Mouse (Mus musculus) midbrain, embryonic 16.5 days (tissue): ENCODE measurements around the gene Irf6. TPM values are rescaled to one million over a fixed set of nuclear protein-coding genes. Genes with fewer than 3 reads are reported as not detected.

Experiments used
- ATAC-seq: fragments of 200-750 bp; cut with Nextera tagmentation; 2 replicates; pipeline ENCODE4 v1.8.0; 2017; ENCODE audit warnings: moderate TSS enrichment
- H3K27ac ChIP-seq: fragments of 300-500 bp; sonication (generic); 2 replicates; pipeline ENCODE4 v1.5.1; 2014; ENCODE audit warnings: mild to moderate bottlenecking, low read length, mixed read lengths
- H3K27me3 ChIP-seq: fragments of 300-500 bp; sonication (generic); 2 replicates; pipeline ENCODE4 v1.6.1; 2014; ENCODE audit warnings: low read depth, low read length, mixed read lengths; ENCODE audit not compliant: control insufficient read depth, insufficient read depth
- H3K36me3 ChIP-seq: fragments of 300-500 bp; sonication (generic); 2 replicates; pipeline ENCODE4 v1.6.1; 2014; ENCODE audit warnings: mild to moderate bottlenecking, low read length, moderate library complexity, mixed read lengths; ENCODE audit not compliant: control insufficient read depth, insufficient read depth
- H3K4me1 ChIP-seq: fragments of 300-500 bp; sonication (generic); 2 replicates; pipeline ENCODE4 v1.6.1; 2014; ENCODE audit warnings: mild to moderate bottlenecking, low read length, mixed read lengths; ENCODE audit not compliant: control insufficient read depth, insufficient read depth
- H3K4me2 ChIP-seq: fragments of 300-500 bp; sonication (generic); 2 replicates; pipeline ENCODE4 v1.6.1; 2014; ENCODE audit warnings: mild to moderate bottlenecking, low read length, mixed read lengths
- H3K4me3 ChIP-seq: fragments of 300-500 bp; sonication (generic); 2 replicates; pipeline ENCODE4 v1.5.1; 2014; ENCODE audit warnings: low read depth, mild to moderate bottlenecking, low read length, moderate library complexity, mixed read lengths
- H3K9ac ChIP-seq: fragments of 300-500 bp; sonication (generic); 2 replicates; pipeline ENCODE4 v1.6.1; 2014; ENCODE audit warnings: low read depth, low read length, mixed read lengths
- H3K9me3 ChIP-seq: fragments of 300-500 bp; sonication (generic); replicated peaks from 2 replicates; pipeline ENCODE4 v1.6.1; 2014; ENCODE audit warnings: mild to moderate bottlenecking, low read length, mixed read lengths; ENCODE audit not compliant: control insufficient read depth, poor library complexity, severe bottlenecking
- WGBS: fragments of 180-500 bp; shearing (Covaris S2); extraction: QIAGEN DNeasy Blood & Tissue Kit; methylation state at CpG from one replicate; pipeline ENCODE4 v1.1.7; 2014; 5-methylcytosine and 5-hydroxymethylcytosine counted together
- polyA plus RNA-seq: library from polyadenylated mRNA; unstranded; fragments of >200 nt; fragmentation: Nextera tagmentation; extraction: Ambion mirVana; gene quantifications from 2 replicates; pipeline ENCODE4 v1.2.1, GENCODE M21; 2015

Irf6 gene
- polyA plus RNA-seq, 1 experiment from 2014 or later: 0.67 TPM

DNA sequence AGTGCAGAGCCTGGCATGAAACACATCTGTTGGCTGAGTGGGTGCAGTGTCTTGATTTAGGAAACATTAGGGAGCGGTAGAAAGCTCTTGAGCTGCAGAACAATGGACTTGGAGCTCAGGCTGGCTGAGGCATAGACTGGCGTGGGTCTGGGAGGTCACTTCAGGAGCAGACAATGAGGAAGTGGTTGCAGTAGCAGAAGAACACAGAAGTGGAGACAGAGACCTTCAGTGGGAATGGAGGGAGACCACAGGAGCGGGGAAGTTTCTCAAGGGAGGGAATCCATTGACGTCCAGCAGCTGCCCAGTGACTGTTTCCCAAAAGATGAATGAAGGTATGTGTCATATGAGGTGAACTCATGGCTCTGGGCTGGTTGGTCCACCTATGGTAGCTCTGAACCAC lies 7.8 kb upstream of the Irf6 start:
- Histone ChIP-seq H3K9me3 (no peaks in the 10 kb centered on the region), H3K4me1 (no peaks in the 10 kb centered on the region), H3K27me3 (no peaks in the 10 kb centered on the region; the same call in 1 of the 2 replicates), H3K36me3 (no peaks in the 10 kb centered on the region), H3K27ac (no peak overlapping the region), H3K4me2 (no peak overlapping the region), H3K9ac (no peak overlapping the region), H3K4me3 (no peak overlapping the region)
- ATAC-seq: no peak
- WGBS: 82% methylated on average over 4 of the region's 4 CpGs

DNA sequence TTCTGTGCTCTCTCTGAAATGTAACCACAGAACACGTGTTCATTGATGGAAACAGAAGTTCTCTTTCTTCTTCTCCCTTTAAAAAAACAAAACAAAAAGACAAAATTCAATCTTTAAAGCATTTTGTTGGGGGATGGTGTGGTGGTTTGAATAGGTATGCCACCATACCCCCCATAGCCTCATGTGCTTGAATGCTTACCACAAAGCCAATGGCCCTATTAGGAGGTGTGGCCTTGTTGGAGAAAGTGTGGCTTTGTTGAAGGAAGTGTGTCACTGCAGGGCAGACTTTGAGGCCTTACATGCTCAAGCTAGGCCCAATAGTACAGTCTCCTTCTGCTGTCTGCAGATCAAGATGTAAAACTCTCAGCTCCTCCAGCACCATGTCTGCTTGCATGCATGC lies 6.5 kb upstream of the Irf6 start:
- Histone ChIP-seq H3K27me3 (peaks cover 4% of the 10 kb centered on the region), H3K9me3 (no peaks in the 10 kb centered on the region), H3K36me3 (no peaks in the 10 kb centered on the region), H3K27ac (no peak overlapping the region), H3K4me3 (no peak overlapping the region), H3K4me1 (no peaks in the 10 kb centered on the region), H3K4me2 (no peak overlapping the region), H3K9ac (no peak overlapping the region)
- ATAC-seq: no peak
- 70% methylated on average over 1 of the region's 1 CpGs for WGBS

DNA sequence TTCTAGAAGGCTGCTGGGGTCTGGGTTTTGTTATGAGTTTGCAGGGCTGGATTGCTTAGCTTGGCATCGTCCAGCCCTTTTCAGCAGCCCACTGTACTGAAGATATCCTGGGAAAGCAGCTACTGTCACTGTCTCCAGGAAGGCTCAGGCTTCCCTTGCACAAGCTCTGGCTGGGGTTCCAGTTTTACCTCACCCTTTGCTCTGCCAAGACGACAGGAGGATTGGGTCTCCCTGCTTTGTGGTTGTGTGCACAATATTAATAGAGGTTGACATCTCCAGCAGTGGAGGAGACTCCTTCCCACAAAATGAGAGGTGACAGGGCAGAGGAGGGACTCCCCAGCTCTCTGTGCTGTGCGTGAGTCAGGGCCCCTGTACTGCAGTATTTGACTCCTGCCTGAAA lies 3.7 kb upstream of the Irf6 start:
- Histone ChIP-seq H3K27me3 (peaks cover 31% of the 10 kb centered on the region), H3K9ac (no peak overlapping the region), H3K36me3 (no peaks in the 10 kb centered on the region), H3K9me3 (no peaks in the 10 kb centered on the region), H3K4me2 (no peak overlapping the region), H3K4me3 (no peak overlapping the region), H3K27ac (no peak overlapping the region), H3K4me1 (no peaks in the 10 kb centered on the region)
- no peak for ATAC-seq
- 67% methylated on average over 3 of the region's 3 CpGs for WGBS

DNA sequence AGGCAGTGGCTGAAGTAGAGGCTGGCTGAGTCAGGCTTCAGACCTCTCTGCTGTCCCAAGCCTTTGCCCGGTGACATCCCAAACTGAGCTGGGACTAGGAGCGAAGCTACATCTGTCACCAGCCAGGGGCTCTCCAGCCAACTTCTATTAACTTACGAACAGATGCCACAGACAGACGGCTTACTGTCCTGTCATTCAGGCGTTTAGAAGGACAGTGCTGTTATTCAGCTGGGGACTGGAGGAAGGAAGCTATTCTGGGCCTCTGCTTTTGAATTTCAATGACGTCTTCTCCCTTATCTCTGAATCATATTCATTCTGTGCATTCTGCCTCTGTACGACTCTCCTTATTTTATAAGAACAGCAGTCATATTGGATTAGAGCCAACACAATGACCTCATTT lies 1.8 kb upstream of the Irf6 start:
- Histone ChIP-seq H3K9ac (no peak overlapping the region), H3K4me2 (no peak overlapping the region), H3K36me3 (no peaks in the 10 kb centered on the region), H3K27ac (no peak overlapping the region), H3K27me3 (peaks cover 39% of the 10 kb centered on the region), H3K9me3 (no peaks in the 10 kb centered on the region), H3K4me3 (no peak overlapping the region), H3K4me1 (no peaks in the 10 kb centered on the region)
- 38% methylated on average over 7 of the region's 7 CpGs for WGBS
- ATAC-seq: 0 out of 2 replicates have a peak, but pooled peaks have one; percentile 21

DNA sequence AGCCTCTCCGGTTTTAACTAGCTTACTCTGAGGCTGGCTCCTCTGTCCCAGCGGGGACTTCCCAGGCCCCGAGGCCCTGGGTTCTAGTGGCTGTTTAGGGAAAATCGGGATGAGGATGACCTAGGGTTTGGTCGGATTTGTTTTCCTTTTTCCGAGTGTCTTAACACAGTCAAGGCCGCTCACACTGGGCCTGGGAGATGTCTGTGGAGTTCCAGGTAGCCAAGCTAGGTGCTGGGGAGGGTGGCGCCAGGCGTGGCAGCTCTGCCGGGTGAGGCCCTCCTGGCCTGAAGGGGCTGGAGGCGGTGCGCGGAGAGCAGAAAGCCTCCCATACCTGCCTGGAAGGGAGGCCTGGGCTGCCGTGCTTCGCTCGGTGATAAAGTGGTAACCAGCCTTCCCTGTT lies 650 bp downstream of the Irf6 start:
- Histone ChIP-seq H3K4me2 (no peak overlapping the region; the same call in 1 of the 2 replicates), H3K27me3 (peaks cover 39% of the 10 kb centered on the region)

DNA sequence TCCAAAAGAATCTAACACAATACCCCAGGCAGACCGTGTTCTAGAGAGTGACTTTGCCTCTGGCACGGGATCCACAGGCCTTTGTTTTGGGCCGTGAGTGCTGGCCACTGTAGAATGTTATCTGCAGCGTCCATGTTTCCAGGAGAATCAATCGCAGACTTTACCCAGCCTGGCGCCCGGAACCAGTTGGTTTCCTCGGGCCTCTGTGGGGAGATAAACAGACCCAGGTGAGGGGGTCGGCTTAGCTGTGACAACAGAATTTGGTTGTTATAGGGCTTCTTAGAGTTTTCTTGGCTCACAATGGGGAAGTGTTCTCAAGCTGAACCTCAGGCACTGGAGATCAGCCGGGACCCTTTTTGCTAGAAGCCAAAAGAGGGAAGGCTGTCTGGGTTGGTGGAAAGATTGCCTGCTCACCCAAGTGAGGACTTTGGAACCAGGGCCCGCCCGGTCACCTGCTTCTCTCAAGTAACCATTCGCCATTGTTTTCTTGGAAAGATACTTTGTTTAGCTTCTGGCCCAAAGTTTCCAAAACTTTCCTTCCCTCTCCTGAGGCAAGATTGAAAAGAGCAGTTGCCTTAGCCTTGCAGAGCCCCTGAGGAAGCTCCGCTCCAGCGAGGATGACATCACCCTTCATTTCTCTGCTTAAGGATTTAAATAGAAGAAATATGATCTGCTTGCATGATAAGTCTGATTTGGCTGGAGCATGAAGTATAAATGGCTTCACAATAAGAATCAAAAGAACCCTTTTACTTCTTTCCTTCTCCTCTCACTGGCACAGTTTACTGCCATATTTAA lies 3.6 kb downstream of the Irf6 start:
- Histone ChIP-seq H3K4me1 (0 out of 2 replicates have a peak, but pooled peaks cover 2% of the 10 kb centered on the region), H3K4me3 (no peak overlapping the region), H3K9me3 (no peaks in the 10 kb centered on the region), H3K27ac (no peak overlapping the region), H3K36me3 (no peaks in the 10 kb centered on the region), H3K9ac (no peak overlapping the region), H3K4me2 (no peak overlapping the region), H3K27me3 (peaks cover 34% of the 10 kb centered on the region)
- ATAC-seq: no peak
- 85% methylated on average over 15 of the region's 15 CpGs for WGBS

More for the DNA sequence above, 650 bp downstream of the Irf6 start:
- Histone ChIP-seq H3K4me3 (no peak overlapping the region), H3K9ac (no peak overlapping the region), H3K36me3 (no peaks in the 10 kb centered on the region), H3K9me3 (no peaks in the 10 kb centered on the region), H3K4me1 (no peaks in the 10 kb centered on the region), H3K27ac (no peak overlapping the region)
- WGBS: 25% methylated on average over 16 of the region's 16 CpGs
- ATAC-seq: no peak

DNA sequence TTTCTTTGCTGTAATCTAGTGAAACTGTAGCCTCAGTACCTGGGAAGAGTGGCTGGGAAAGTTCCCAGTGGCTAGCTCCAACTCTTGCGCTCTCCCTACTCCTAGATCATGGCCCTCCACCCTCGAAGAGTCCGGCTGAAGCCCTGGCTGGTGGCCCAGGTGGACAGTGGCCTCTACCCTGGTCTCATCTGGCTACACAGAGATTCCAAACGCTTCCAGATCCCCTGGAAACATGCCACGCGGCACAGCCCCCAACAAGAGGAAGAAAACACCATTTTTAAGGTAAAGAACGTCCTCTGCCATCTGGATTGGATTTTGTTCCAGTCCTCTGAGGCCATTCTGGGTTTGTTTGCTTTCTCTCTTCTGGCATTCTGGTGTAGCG lies 4.2 kb downstream of the Irf6 start:
- 0 out of 2 replicates have a peak, but pooled peaks cover 2% of the 10 kb centered on the region for H3K4me1 ChIP-seq
- H3K27ac ChIP-seq: no peak overlapping the region

DNA sequence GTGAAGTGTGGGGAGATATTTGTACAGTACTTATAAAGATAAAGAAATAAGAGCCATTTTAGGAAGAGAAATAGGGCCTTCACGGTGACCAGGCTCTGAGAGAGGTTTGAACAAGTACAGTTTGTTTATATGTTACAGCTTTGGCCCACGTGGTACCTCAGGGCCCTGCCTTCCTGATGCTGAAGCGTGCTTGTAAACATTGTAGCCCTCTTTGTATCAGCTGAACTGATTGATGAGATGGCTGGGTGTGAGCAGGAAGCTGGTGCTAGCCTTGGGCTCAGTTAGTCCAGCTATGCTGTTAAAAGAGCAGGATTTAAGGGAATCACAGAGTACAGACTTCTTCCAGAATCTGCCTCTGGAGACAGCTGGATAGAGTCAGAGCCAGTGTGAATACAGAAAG lies 6.3 kb downstream of the Irf6 start:
- 0 out of 2 replicates have a peak, but pooled peaks cover 2% of the 10 kb centered on the region for H3K4me1 ChIP-seq
- H3K27me3 ChIP-seq: peaks cover 9% of the 10 kb centered on the region
- H3K36me3 ChIP-seq: no peaks in the 10 kb centered on the region
- no peak overlapping the region for H3K27ac ChIP-seq
- 76% methylated on average over 3 of the region's 3 CpGs for WGBS
- no peak overlapping the region for H3K9ac ChIP-seq
- H3K9me3 ChIP-seq: no peaks in the 10 kb centered on the region
- no peak overlapping the region for H3K4me3 ChIP-seq
- no peak overlapping the region for H3K4me2 ChIP-seq
- ATAC-seq: no peak

More for the DNA sequence above, 4.2 kb downstream of the Irf6 start:
- Histone ChIP-seq H3K9me3 (no peaks in the 10 kb centered on the region), H3K36me3 (no peaks in the 10 kb centered on the region), H3K4me2 (no peak overlapping the region), H3K9ac (no peak overlapping the region), H3K27me3 (peaks cover 29% of the 10 kb centered on the region), H3K4me3 (no peak overlapping the region)
- 84% methylated on average over 8 of the region's 8 CpGs for WGBS
- no peak for ATAC-seq

DNA sequence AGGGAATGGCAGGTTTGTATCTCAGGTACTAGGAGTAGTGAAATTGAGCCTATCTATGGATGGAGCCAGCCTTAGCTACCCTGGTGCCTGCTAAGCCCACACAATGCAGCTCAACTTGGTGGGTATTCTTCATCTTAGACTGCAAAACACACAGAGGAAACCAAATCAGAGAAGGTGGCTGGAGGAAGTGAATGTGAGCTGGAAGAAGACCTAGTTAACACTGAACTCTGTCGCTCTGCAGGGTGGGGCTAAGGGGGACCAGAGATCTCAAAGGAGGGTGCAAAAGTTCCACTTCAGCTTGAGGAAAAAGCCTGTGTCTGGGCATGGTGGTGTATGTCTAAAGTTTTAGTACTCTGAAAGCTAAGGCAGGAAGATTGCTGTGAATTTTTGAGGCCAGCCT lies 6.7 kb downstream of the Irf6 start:
- no peaks in the 10 kb centered on the region for H3K9me3 ChIP-seq
- 69% methylated on average over 1 of the region's 1 CpGs for WGBS
- H3K27me3 ChIP-seq: peaks cover 5% of the 10 kb centered on the region; the same call in 1 of the 2 replicates
- 0 out of 2 replicates have a peak, but pooled peaks cover 2% of the 10 kb centered on the region for H3K4me1 ChIP-seq
- ATAC-seq: no peak
- no peak overlapping the region for H3K4me2 ChIP-seq
- H3K27ac ChIP-seq: no peak overlapping the region
- H3K9ac ChIP-seq: no peak overlapping the region
- H3K4me3 ChIP-seq: no peak overlapping the region
- H3K36me3 ChIP-seq: no peaks in the 10 kb centered on the region
